Mouse (Mus musculus) heart, embryonic 16.5 days (tissue): Measurements from ENCODE around the gene Tpd52l2. TPM values are rescaled to one million over a fixed set of nuclear protein-coding genes. Genes with fewer than 3 reads are reported as not detected.

ENCODE experiments used
- ATAC-seq: fragments of 200-750 bp; cut with Nextera tagmentation; replicated peaks from 2 replicates; pipeline ENCODE4 v1.8.0; 2017; ENCODE audit warnings: moderate number of reproducible peaks; ENCODE audit not compliant: insufficient read depth, low FRiP score; ENCODE audit errors: extremely low read depth
- H3K27ac ChIP-seq: fragments of 300-500 bp; sonication (generic); 2 replicates; pipeline ENCODE4 v1.5.1; 2014; ENCODE audit warnings: mild to moderate bottlenecking, low read length, control low read depth, moderate library complexity
- H3K27me3 ChIP-seq: fragments of 300-500 bp; sonication (generic); 2 replicates; pipeline ENCODE4 v1.6.1; 2014; ENCODE audit warnings: low read length, mixed read lengths; ENCODE audit not compliant: control insufficient read depth, insufficient read depth
- H3K36me3 ChIP-seq: fragments of 300-500 bp; sonication (generic); 2 replicates; pipeline ENCODE4 v1.6.1; 2014; ENCODE audit not compliant: control insufficient read depth, insufficient read depth
- H3K4me1 ChIP-seq: fragments of 300-500 bp; sonication (generic); 2 replicates; pipeline ENCODE4 v1.6.1; 2014; ENCODE audit warnings: low read length, mixed read lengths; ENCODE audit not compliant: control insufficient read depth, insufficient read depth
- H3K4me2 ChIP-seq: fragments of 300-500 bp; sonication (generic); 2 replicates; pipeline ENCODE4 v1.6.1; 2014; ENCODE audit warnings: low read depth, mild to moderate bottlenecking, control low read depth, low read length
- H3K4me3 ChIP-seq: fragments of 300-500 bp; sonication (generic); 2 replicates; pipeline ENCODE4 v1.5.1; 2014; ENCODE audit warnings: mild to moderate bottlenecking, control low read depth, low read length
- H3K9ac ChIP-seq: fragments of 300-500 bp; sonication (generic); 2 replicates; pipeline ENCODE4 v1.6.1; 2014; ENCODE audit warnings: low read length, control low read depth
- H3K9me3 ChIP-seq: fragments of 300-500 bp; sonication (generic); replicated peaks from 2 replicates; pipeline ENCODE4 v1.6.1; 2016; ENCODE audit warnings: low read length; ENCODE audit not compliant: control insufficient read depth
- WGBS: fragments of 180-500 bp; shearing (Covaris S2); extraction: QIAGEN DNeasy Blood & Tissue Kit; methylation state at CpG from one replicate; pipeline ENCODE4 v1.1.7; 2014; 5-methylcytosine and 5-hydroxymethylcytosine counted together
- polyA plus RNA-seq: library from polyadenylated mRNA; unstranded; fragments of >200 nt; fragmentation: Nextera tagmentation; extraction: Ambion mirVana; gene quantifications from 2 replicates; pipeline ENCODE4 v1.2.1, GENCODE M21; 2015

Gene Tpd52l2
- polyA plus RNA-seq, 1 experiment from 2014 or later: 125 TPM

DNA sequence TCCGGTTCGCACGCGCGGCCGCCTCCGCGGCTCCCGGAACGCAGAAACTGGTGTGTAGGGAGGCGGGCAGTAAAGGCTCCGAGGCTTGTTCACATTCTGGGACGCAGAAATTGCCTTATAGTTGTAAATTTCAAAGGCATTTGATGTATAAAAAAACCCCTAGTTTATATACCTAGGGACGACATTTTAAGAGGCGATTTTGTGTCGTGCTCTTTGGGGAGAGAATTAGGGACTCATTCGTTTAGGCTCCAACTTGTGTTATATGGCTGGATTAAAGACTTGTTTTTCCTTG, 23.9 kb downstream of the Tpd52l2 start:
- WGBS: 0% methylated on average over 17 of the region's 17 CpGs

DNA sequence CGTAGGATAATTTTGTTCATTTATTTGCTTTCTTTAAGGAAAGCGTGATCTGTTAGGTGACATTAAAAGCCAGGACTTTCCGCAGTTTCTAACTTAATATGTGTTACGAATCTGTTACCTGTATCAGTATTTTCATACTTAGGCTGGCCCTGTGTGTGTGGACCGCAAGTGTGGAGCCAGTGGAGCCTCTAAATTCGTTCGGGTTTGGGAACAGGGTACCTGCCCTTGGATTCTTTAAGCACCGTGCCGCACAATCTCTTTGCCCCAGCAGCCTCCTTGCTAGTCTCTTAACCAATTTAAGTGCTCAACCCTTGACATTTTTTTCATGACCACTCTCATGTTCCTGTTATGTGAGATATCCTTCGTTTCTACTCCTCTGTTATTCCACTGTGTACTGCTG, 24.5 kb downstream of the Tpd52l2 start:
- Histone ChIP-seq H3K36me3 (peaks cover 10% of the 10 kb centered on the region), H3K9me3 (no peaks in the 10 kb centered on the region), H3K27me3 (no peaks in the 10 kb centered on the region), H3K9ac (peak overlapping the region; percentile 98), H3K4me1 (peaks cover 27% of the 10 kb centered on the region), H3K27ac (no peak overlapping the region), H3K4me3 (peak overlapping the region; percentile 97), H3K4me2 (peak overlapping the region; percentile 73)
- 29% methylated on average over 10 of the region's 10 CpGs for WGBS
- ATAC-seq: no peak

More for the DNA sequence above, 23.9 kb downstream of the Tpd52l2 start:
- no peak for ATAC-seq
- peaks cover 27% of the 10 kb centered on the region for H3K4me1 ChIP-seq
- H3K27ac ChIP-seq: peak overlapping the region; percentile 99
- peak overlapping the region; percentile 97 for H3K4me3 ChIP-seq
- H3K27me3 ChIP-seq: no peaks in the 10 kb centered on the region
- no peaks in the 10 kb centered on the region for H3K9me3 ChIP-seq
- peak overlapping the region; percentile 98 for H3K9ac ChIP-seq
- H3K36me3 ChIP-seq: peaks cover 16% of the 10 kb centered on the region
- peak overlapping the region; percentile 73 for H3K4me2 ChIP-seq

DNA sequence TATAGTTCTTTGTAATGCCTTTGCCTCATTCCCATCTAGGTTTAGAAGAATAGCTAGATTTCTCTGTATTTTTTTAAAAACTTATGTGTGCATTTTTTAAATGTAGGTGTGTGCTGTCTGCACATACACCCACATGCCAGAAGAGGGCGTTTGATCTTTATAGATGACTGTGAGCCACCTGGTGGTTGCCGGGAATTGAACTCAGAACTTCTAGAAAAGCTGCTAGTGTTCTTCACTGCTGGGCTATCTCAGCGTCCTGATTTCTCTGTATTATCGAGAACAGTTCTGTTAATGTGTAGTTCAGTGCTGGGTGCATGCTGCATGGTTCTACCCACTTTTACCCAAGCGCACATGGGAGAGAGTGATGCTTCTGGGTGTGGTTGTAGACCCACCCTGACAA, 25.9 kb downstream of the Tpd52l2 start:
- ATAC-seq: no peak
- no peak overlapping the region for H3K4me3 ChIP-seq
- no peaks in the 10 kb centered on the region for H3K9me3 ChIP-seq
- H3K36me3 ChIP-seq: 0 out of 2 replicates have a peak, but pooled peaks cover 2% of the 10 kb centered on the region
- H3K4me2 ChIP-seq: no peak overlapping the region
- peaks cover 27% of the 10 kb centered on the region for H3K4me1 ChIP-seq
- no peak overlapping the region for H3K27ac ChIP-seq
- no peak overlapping the region for H3K9ac ChIP-seq
- no peaks in the 10 kb centered on the region for H3K27me3 ChIP-seq
- 70% methylated on average over 5 of the region's 5 CpGs for WGBS

DNA sequence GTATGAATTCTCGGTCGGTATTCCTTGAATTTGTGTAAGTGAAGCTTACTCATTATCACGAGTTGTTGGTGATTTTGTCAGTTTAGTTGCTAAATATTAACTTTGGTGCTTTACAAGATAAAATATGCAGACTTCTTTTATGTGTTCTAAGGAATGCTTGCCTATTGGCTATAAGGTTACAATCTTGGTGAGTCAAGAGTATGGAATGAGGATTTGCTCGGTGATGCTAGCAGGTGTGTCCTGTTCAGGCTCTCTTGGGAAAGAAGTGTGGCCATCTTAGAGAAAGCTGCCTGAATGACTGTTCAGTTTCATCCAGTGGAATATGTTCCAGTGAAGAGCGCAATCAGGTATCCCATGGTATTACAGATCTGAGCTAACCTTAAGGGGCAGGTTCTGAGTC, 28.6 kb downstream of the Tpd52l2 start:
- no peak overlapping the region for H3K4me2 ChIP-seq
- no peak overlapping the region for H3K4me3 ChIP-seq
- ATAC-seq: no peak
- WGBS: 70% methylated on average over 5 of the region's 5 CpGs
- no peak overlapping the region for H3K9ac ChIP-seq
- peaks cover 6% of the 10 kb centered on the region for H3K36me3 ChIP-seq
- H3K27me3 ChIP-seq: no peaks in the 10 kb centered on the region
- H3K9me3 ChIP-seq: 0 out of 2 replicates have a peak, but pooled peaks cover under 1% of the 10 kb centered on the region
- peaks cover 18% of the 10 kb centered on the region for H3K4me1 ChIP-seq
- H3K27ac ChIP-seq: no peak overlapping the region

DNA sequence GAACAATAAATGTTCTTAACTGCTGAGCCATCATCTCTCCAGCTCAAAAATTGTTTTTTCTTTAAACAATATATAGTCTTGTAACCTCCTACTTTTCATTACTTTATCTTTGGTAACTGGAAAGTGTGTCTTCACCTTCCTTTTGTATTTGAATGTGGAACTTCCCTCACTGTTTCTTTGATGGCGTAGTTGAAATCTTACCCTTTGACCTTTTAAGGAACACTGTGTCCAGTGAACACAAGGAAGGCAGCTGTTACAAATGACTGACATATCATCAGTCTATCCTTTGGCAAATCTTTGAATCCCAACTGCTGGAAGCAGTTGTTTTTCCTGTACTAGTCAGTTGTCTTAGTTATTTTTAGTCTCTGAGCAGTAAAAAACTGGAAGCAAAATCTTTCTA, 32.1 kb downstream of the Tpd52l2 start:
- Histone ChIP-seq H3K9me3 (0 out of 2 replicates have a peak, but pooled peaks cover 4% of the 10 kb centered on the region), H3K36me3 (peaks cover 12% of the 10 kb centered on the region), H3K4me1 (no peaks in the 10 kb centered on the region), H3K4me2 (no peak overlapping the region), H3K9ac (no peak overlapping the region), H3K27me3 (no peaks in the 10 kb centered on the region), H3K27ac (no peak overlapping the region), H3K4me3 (no peak overlapping the region)
- WGBS: 80% methylated on average over 1 of the region's 1 CpGs
- no peak for ATAC-seq

DNA sequence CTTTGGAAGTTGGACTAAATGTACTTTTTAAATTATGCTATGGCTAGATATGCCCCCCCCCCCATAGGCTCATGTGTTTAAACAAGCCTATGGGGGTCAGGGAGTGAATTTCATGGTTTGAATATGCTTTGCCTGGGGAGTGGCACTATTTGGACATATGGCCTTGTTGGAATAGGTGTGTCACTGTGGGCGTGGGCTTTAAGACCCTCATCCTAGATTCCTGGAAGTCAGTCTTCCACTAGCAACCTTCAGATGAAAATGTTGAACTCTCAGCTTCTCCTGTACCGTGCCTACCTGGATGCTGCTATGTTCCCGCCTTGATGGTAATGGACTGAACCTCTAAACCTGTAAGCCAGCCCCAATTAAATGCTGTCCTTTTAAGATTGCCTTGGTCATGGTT, 35.6 kb downstream of the Tpd52l2 start:
- Histone ChIP-seq H3K4me2 (no peak overlapping the region), H3K36me3 (peaks cover 12% of the 10 kb centered on the region), H3K4me1 (peaks cover 3% of the 10 kb centered on the region; the same call in 1 of the 2 replicates), H3K27me3 (no peaks in the 10 kb centered on the region), H3K27ac (no peak overlapping the region), H3K9ac (no peak overlapping the region), H3K9me3 (0 out of 2 replicates have a peak, but pooled peaks cover 4% of the 10 kb centered on the region), H3K4me3 (no peak overlapping the region)
- WGBS: 93% methylated on average over 3 of the region's 3 CpGs
- ATAC-seq: no peak

DNA sequence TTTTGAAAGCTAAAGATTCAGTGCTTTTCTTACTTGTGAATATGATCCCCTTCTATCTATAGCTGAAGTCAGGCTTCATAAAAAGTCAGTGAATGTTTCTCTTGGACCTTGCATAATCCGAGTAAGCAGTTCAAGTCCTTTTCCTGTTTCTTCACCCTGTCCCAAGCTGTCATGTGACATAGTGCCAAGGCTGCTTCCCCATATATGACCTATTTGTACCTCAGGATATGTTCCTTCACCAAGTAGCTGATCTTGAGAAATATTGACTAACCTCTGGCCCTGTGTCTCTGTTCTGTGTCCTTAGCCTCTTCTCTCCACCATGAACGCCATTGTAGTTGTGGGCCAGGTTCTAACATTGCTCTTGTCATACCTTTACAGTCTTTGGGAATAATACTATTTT, 39.5 kb downstream of the Tpd52l2 start:
- no peak overlapping the region for H3K4me3 ChIP-seq
- peaks cover 2% of the 10 kb centered on the region; the same call in 1 of the 2 replicates for H3K36me3 ChIP-seq
- no peaks in the 10 kb centered on the region for H3K27me3 ChIP-seq
- H3K27ac ChIP-seq: no peak overlapping the region
- no peak overlapping the region for H3K4me2 ChIP-seq
- H3K4me1 ChIP-seq: peaks cover 8% of the 10 kb centered on the region
- H3K9ac ChIP-seq: no peak overlapping the region
- no peaks in the 10 kb centered on the region for H3K9me3 ChIP-seq
- no peak for ATAC-seq
- 77% methylated on average over 2 of the region's 2 CpGs for WGBS

DNA sequence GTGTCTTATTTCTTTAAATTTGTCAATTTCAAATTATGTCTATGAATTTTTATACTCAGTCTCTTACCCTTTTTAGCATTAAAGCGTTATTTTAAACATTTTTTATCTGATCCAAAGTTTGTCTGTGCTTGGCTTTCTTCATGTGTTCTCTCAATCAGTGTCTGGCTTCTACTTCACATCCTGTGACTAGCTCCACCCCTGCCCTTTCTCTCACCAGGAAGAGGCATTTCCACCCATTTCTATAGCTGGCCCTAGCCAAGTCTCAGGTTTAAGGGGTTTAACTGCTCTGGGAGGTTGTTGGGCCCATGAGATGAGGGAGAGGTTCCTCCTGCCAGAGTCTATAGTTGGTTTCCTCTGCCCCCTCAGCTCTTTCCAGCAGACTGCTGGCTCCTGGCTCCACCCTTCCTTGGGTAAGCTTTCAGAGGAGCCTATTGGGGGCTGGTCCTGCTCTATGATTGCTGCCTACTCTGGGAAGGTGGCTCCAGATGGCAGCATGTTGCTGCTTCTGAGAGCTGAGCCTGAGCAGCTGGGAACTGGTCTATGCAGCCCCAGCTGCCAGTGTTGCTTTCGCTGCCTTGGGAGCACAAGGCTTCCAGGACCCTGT, 40.6 kb downstream of the Tpd52l2 start:
- ATAC-seq: peak; percentile 83
- Histone ChIP-seq H3K27ac (peak overlapping the region; percentile 33), H3K27me3 (no peaks in the 10 kb centered on the region), H3K9ac (peak overlapping the region; percentile 48), H3K4me1 (peaks cover 8% of the 10 kb centered on the region), H3K4me3 (no peak overlapping the region), H3K9me3 (no peaks in the 10 kb centered on the region), H3K4me2 (peak overlapping the region; percentile 19), H3K36me3 (no peaks in the 10 kb centered on the region)
- WGBS: 72% methylated on average over 2 of the region's 2 CpGs

DNA sequence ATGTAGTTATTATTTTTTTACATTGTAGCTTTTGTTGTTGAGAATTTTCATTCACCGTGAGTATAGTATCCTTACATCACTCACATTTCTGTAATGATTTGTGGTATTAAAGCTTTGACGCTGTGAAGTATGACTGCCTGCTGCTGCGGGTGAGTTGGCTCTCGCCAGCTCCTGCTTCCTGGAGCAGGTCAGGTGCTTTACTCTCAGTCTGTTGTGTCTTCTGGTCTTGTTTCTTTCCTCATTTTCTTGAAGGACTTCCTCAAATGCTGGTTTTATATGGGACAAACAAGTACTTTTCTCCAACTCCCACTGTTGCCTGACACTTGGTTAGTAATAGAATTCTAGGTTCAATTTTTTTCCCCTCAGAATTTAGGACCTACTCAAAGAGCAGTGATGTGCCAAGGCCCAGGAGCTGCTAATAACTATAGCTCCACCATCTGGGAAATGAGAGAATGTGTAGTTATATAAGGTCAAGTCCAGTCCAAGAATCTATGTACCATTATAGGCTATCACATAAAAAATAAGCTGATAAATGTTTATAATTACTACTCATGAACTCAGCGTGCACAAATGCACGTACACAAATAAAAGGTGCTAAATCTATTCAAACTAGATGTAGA, 44.9 kb downstream of the Tpd52l2 start:
- 82% methylated on average over 6 of the region's 6 CpGs for WGBS

More for the DNA sequence above, 44.9 kb downstream of the Tpd52l2 start:
- no peak for ATAC-seq
- Histone ChIP-seq H3K4me3 (no peak overlapping the region), H3K27me3 (no peaks in the 10 kb centered on the region), H3K4me1 (peaks cover 8% of the 10 kb centered on the region), H3K36me3 (peaks cover 5% of the 10 kb centered on the region), H3K27ac (no peak overlapping the region), H3K9ac (no peak overlapping the region), H3K4me2 (no peak overlapping the region), H3K9me3 (no peaks in the 10 kb centered on the region)
